Mouse (Mus musculus) cerebellum, adult 2 months (tissue): ENCODE data around the gene H2-M5. TPM values are rescaled to one million over a fixed set of nuclear protein-coding genes. Genes with fewer than 3 reads are reported as not detected.
A peak's percentile ranks its signal among the peaks of the same experiment; 100 is the strongest.

Experiments used
- DNase-seq, 2 experiments: peaks; one replicate each; pipeline ENCODE4 v3.0.0; 2021
- H3K27ac ChIP-seq: fragments of 200-500 bp; 2 replicates; pipeline ENCODE4 v1.5.1; 2012; ENCODE audit warnings: low read length, control low read depth, inconsistent platforms; ENCODE audit not compliant: insufficient read depth
- H3K27me3 ChIP-seq: fragments of 200-500 bp; 2 replicates; pipeline ENCODE4 v1.6.1; 2012; ENCODE audit warnings: inconsistent platforms, mild to moderate bottlenecking, low read length, moderate library complexity; ENCODE audit not compliant: control insufficient read depth, insufficient read depth
- H3K4me1 ChIP-seq: fragments of 200-500 bp; 2 replicates; pipeline ENCODE4 v1.6.1; 2011; ENCODE audit warnings: low read length; ENCODE audit not compliant: control insufficient read depth, insufficient read depth
- H3K4me3 ChIP-seq: fragments of 200-500 bp; replicated peaks from 2 replicates; pipeline ENCODE3; 2011; ENCODE audit warnings: mild to moderate bottlenecking, low read depth, low read length, control low read depth; ENCODE audit not compliant: insufficient read depth
- CTCF ChIP-seq: fragments of 200-500 bp; IDR thresholded peaks from 2 replicates; pipeline ENCODE4 v1.5.1; 2011; ENCODE audit warnings: low read depth, mild to moderate bottlenecking, control low read depth, low read length, moderate library complexity, borderline replicate concordance; ENCODE audit not compliant: insufficient read depth
- POLR2A ChIP-seq: fragments of 200-500 bp; IDR thresholded peaks from 2 replicates; pipeline ENCODE4 v1.6.1; 2011; ENCODE audit warnings: low read length, control low read depth, borderline replicate concordance; ENCODE audit not compliant: insufficient read depth
- WGBS: fragments of 180-500 bp; shearing (Covaris S2); methylation state at CpG from one replicate; pipeline ENCODE4 v1.1.7; 2018; 5-methylcytosine and 5-hydroxymethylcytosine counted together
- polyA plus RNA-seq: library from polyadenylated mRNA; depleted of rRNA; stranded (reverse); fragments of >200 nt; gene quantifications from 2 replicates; pipeline ENCODE4 v1.2.3, GENCODE M21; 2012

H2-M5 gene
- polyA plus RNA-seq, 1 experiment, result 0.77 TPM

DNA sequence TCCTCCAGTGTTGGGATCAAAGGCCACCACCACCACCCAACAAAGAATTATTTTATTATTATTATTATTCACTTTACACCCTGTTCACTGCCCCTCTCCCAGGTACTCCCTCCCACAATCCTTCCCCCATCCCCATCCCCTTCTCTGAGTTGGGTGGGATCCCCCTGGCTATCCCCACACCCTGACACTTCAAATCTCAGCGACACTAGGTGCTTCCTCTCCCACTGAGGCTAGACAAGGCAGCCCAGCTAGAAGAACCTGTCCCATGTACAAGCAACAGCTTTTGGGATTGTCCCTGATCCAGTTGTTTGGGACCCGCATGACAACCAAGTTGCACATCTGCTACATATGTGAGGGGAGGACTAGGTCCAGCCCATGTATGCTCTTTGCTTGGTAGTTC lies 36.7 kb downstream of the H2-M5 start:
- no peak overlapping the region for H3K4me3 ChIP-seq
- TF ChIP-seq POLR2A (no peak), CTCF (no peak)
- no peak overlapping the region for H3K27ac ChIP-seq
- H3K27me3 ChIP-seq, result no peaks in the 10 kb centered on the region
- H3K4me1 ChIP-seq, result no peaks in the 10 kb centered on the region; the same call in 1 of the 2 replicates
- DNase-seq, result peak in 1 of 2 experiments; percentile 23
- 86% methylated on average over 2 of the region's 2 CpGs for WGBS

DNA sequence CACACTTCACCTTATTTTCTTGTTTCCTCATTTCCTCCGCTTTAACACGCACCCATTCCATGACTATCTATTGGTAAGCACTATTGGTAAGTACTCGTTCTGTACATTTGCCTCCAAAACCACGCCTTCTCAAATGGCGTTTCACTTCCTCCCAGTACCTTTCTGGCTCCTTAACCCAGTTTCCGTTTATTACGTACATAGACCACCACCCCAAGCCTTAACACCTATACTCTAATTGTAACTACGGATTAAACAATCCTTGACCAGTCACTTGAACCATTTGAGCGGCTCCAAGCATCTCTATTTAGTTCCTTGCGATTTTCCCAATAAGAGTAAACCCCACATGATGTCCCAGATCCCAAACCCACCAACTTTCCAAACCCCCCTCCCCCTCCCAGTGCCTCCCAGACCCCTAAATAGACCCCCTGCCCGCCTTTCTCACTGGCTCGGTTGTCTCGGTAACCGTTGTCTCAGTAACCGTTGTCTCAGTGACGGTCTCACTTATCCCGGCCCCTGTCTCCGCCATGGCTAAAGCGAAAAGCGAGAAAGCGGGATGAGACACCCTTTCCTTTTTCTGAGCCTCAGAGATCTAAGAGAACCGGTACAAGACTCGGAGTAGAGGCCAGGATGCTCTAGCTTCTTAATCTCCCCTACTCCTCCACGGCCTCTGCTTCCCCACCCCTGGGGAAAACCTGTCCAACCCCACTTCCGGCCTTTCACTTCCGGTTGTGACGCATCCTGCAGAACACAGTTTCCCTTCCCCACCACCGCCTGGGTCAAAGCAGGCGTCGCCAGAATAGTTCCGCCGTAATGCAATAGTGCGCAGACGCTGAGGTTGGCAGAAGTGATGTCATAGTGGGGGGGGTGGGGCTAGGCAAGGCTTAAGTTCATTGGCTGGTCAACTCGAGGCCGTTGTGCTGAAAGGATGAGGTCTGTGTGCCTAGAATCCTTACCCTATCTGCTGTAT lies 38.1 kb downstream of the H2-M5 start, which contains the start of gene Ppp1r11:
Gene Ppp1r11, minus strand, starts transcription at position 761 of the 967 bp plus-strand sequence.
- Histone ChIP-seq H3K27me3 (no peaks in the 10 kb centered on the region), H3K27ac (0 out of 2 replicates have a peak within 1 kb of the TSS, but pooled peaks have one; percentile 52), H3K4me1 (peaks cover 4% of the 10 kb centered on the region; the same call in 1 of the 2 replicates), H3K4me3 (peak within 1 kb of the TSS; percentile 83)
- peak; percentile 87; the same call in 1 of the 2 replicates for TF ChIP-seq POLR2A
- TF ChIP-seq CTCF, result no peak
- peak; percentile 96 to 98 for DNase-seq
- 2% methylated on average over 36 of the region's 36 CpGs for WGBS

GRCm38 (mm10) chr17:36949265-36949664 lies 40.1 kb downstream of the H2-M5 start:
- WGBS, result 91% methylated on average over 8 of the region's 8 CpGs
- H3K4me1 ChIP-seq, result peaks cover 4% of the 10 kb centered on the region; the same call in 1 of the 2 replicates
- H3K27ac ChIP-seq, result no peak overlapping the region
- no peak overlapping the region for H3K4me3 ChIP-seq
- DNase-seq, result no peak
- TF ChIP-seq CTCF, result no peak
- no peak for TF ChIP-seq POLR2A
- no peaks in the 10 kb centered on the region for H3K27me3 ChIP-seq

GRCm38 (mm10) chr17:36948286-36948685 lies 41.1 kb downstream of the H2-M5 start:
- WGBS, result 64% methylated on average over 1 of the region's 1 CpGs
- peaks cover 4% of the 10 kb centered on the region; the same call in 1 of the 2 replicates for H3K4me1 ChIP-seq
- no peak overlapping the region for H3K4me3 ChIP-seq
- DNase-seq, result no peak
- TF ChIP-seq CTCF (no peak), POLR2A (no peak)
- no peak overlapping the region for H3K27ac ChIP-seq
- no peaks in the 10 kb centered on the region for H3K27me3 ChIP-seq

- H3K4me3 ChIP-seq, result peak overlapping the region; percentile 77
- peak overlapping the region; percentile 65 for H3K27ac ChIP-seq
- no peaks in the 10 kb centered on the region for H3K27me3 ChIP-seq
- peak; percentile 69 to 78 for DNase-seq
- peaks cover 8% of the 10 kb centered on the region; the same call in 1 of the 2 replicates for H3K4me1 ChIP-seq
- TF ChIP-seq CTCF (no peak), POLR2A (no peak; the same call in 1 of the 2 replicates)
- WGBS, result under 1% methylated on average over 62 of the region's 62 CpGs
Observed at GRCm38 (mm10) chr17:36947051-36947819, 42.1 kb downstream of the H2-M5 start.

DNA sequence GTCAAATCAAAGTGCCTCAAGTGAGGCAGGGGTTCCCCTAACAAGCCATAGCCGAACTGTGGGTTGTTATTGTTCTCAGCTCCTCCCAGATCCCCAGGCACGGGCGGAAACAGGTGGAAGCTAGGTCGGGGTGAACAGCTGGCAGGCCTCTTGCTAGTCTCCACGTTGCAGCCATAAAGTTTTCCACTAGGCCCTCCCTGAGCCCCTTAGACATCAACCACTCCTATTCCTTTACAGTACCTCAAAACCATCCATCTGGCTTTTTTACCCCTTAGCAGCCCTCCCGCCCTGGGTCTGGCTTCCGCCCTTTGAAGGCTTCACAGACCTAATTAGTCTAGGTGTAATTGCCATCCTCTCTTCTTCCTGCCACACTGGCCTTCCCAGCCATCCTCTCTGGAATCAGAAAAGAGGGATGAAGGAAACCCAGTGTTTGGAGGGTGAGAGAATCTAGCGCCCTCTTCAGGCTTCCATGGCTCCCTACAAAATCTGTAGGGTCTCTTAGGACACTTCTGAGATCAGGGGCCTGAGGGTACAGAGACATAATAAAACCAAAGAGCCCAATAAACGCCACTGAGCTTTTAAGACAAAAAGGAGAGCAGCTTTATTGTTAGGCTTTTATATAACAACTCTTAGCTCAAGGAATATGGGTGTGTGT lies 45.1 kb downstream of the H2-M5 start:
- TF ChIP-seq CTCF (peak; percentile 15; the same call in 1 of the 2 replicates), POLR2A (no peak)
- DNase-seq, result peak; percentile 22 to 38
- Histone ChIP-seq H3K27me3 (no peaks in the 10 kb centered on the region), H3K4me1 (peaks cover 8% of the 10 kb centered on the region; the same call in 1 of the 2 replicates), H3K27ac (no peak overlapping the region), H3K4me3 (peak overlapping the region; percentile 10)
- 52% methylated on average over 9 of the region's 9 CpGs for WGBS

DNA sequence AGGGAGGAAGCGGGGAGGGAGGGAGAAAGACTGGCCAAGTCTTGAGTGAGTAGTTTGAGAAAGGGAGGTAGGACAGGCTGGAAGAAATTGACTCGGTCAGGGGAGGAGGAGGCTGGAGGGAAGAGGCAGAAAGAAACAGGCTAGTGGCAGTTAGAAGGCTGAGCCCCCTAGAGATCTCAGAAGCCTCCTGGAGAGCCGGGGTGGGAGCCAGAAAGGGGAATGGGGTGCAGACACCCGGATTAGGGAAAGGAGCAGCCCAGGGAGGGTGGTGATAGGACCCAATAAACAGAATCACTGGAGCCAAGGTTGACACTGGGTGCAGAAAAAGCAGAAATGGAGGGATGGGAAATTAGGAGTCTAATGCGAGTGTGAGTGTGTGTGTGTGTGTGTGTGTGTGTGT lies 45.6 kb downstream of the H2-M5 start:
- no peaks in the 10 kb centered on the region for H3K27me3 ChIP-seq
- TF ChIP-seq POLR2A (no peak), CTCF (no peak)
- DNase-seq, result peak in 1 of 2 experiments; percentile 10
- peak overlapping the region; percentile 59 for H3K4me3 ChIP-seq
- 52% methylated on average over 5 of the region's 5 CpGs for WGBS
- peaks cover 8% of the 10 kb centered on the region; the same call in 1 of the 2 replicates for H3K4me1 ChIP-seq
- H3K27ac ChIP-seq, result no peak overlapping the region
